Mouse (Mus musculus) lung, postnatal 10 days (tissue): ENCODE data around the gene Grpel1.
A peak's percentile ranks its signal among the peaks of the same experiment; 100 is the strongest.

Experiments
- DNase-seq: peaks from one replicate; pipeline ENCODE4 v3.0.0; 2021

The Grpel1 gene

GRCm38 (mm10) chr5:36515558-36515957 lies 50.8 kb downstream of the Grpel1 start:
- no peak for DNase-seq

GRCm38 (mm10) chr5:36517596-36517995 lies 52.8 kb downstream of the Grpel1 start:
- DNase-seq: no peak

- no peak for DNase-seq
Observed at GRCm38 (mm10) chr5:36519751-36520150, 55.0 kb downstream of the Grpel1 start.

- DNase-seq: peak; percentile 24
Observed at GRCm38 (mm10) chr5:36522782-36523181, 58.0 kb downstream of the Grpel1 start.

- no peak for DNase-seq
Observed at GRCm38 (mm10) chr5:36523219-36523703, 58.5 kb downstream of the Grpel1 start.
